Mouse (Mus musculus) NIH3T3 (cell line): ENCODE measurements at regions not wholly inside any gene's neighbourhood (a gene's known extent, or its start where the extent isn't known, plus 50 kb on each side); places are given as distances from the start of the nearest gene placed in this dataset.
"Not testable (repeated sequence)": the region's sequence is repeated elsewhere in the genome, so short reads cannot be mapped to it uniquely, and the experiment has no call there.

ENCODE experiments used
- DNase-seq: peaks from one replicate; pipeline ENCODE4 v3.0.0-alpha.2; 2012; ENCODE audit warnings: low read depth

DNA sequence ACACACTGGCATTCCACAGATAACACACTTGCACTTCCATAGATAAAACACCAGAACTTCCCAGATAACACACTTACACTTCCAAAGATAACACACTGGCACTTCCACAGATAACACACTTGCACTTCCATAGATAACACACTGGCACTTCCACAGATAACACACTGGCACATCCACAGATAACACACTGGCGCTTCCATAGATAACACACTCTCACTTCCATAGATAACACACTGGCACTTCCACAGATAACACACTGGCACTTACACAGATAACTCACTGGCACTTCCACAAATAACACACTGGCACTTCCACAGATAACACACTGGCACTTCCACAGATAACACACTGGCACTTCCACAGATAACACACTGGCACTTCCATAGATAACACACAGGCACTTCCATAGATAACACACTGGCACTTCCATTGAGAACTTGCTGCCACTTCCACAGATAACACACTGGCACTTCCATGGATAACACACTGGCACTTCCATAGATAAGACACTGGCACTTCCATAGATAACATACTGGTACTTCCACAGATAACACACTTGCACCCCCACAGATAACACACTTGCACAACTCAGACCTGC is 170.0 kb upstream of the Afdn start:
- not testable (repeated sequence) for DNase-seq
